Mouse (Mus musculus) liver, adult 2 months (tissue): ENCODE data around the gene Pdgfd.

Experiments used
- CTCF ChIP-seq: fragments of 200-500 bp; IDR thresholded peaks from 2 replicates; pipeline ENCODE4 v1.5.1; 2011; ENCODE audit warnings: low read depth, low read length, control low read depth
- POLR2A ChIP-seq: fragments of 200-500 bp; IDR thresholded peaks from 2 replicates; pipeline ENCODE4 v1.6.1; 2011; ENCODE audit warnings: low read length, control low read depth; ENCODE audit not compliant: insufficient read depth; ENCODE audit errors: extremely low read depth

DNA sequence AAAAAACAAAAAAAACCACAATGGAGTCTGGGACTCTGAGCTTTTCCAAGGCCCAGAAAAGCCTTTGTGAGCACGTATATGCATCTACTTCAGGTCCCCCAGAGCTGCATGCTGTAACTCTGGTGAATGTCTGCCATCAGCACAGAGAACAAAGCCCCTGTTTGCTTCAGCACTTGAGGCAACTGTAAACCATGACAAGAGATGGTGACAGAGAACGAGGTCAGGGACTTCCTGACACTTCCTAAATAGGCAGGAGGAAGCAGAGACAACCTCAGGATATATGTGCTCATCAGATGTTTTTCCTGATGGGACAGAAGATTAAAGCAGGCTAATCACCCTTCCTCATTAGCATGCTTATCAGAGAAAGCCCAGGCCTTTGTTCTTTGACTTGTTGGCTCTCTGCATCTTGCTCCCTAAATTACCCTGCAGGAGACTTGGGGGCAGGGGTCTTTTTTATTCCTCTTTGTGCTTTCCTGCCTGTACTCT is 120.9 kb downstream of the Pdgfd start:
- TF ChIP-seq CTCF (no peak), POLR2A (no peak)
